Mouse (Mus musculus): ENCODE results near the gene Gm5941.
"Not testable (repeated sequence)": the region's sequence is repeated elsewhere in the genome, so short reads cannot be mapped to it uniquely, and the experiment has no call there.

Gm5941 gene

GRCm38 (mm10) chrX:92489649-92490048, at the start of gene Gm5941:
TSS of gene Gm5941 (plus strand) at chrX:92489949.
- not testable (repeated sequence) for DNase-seq

GRCm38 (mm10) chrX:92460496-92460895, 29.3 kb upstream of the Gm5941 start:
- DNase-seq = no peak

- no peak for DNase-seq
Measured at GRCm38 (mm10) chrX:92464773-92465172, 25.0 kb upstream of the Gm5941 start.

DNA sequence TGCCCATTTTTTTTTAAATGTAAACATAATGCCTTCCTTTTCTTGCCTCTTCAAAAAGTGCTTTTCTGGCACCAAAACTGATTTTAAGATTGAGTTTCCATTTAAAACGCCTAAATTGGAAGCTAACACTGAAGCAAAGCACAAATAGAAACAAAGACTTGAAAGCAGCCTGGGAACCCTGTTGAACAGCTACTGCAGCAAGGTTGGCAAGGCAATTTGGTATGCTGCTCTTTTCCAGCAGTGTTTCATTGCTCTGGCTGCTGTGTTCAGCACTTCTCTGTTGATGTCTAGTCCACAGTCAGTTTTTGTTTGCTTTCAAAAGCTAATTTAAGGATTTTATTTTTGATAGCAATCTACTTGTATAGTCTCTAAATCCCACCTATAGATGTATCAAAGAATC, 8.5 kb downstream of the Gm5941 start:
- DNase-seq = no peak

GRCm38 (mm10) chrX:92527826-92528225, 38.1 kb downstream of the Gm5941 start:
- no peak for DNase-seq

All from kidney, adult 8-10 months (tissue).